Mouse (Mus musculus): ENCODE measurements at regions not wholly inside any gene's neighbourhood (a gene's known extent, or its start where the extent isn't known, plus 50 kb on each side); places are given as distances from the start of the nearest gene placed in this dataset.

DNA sequence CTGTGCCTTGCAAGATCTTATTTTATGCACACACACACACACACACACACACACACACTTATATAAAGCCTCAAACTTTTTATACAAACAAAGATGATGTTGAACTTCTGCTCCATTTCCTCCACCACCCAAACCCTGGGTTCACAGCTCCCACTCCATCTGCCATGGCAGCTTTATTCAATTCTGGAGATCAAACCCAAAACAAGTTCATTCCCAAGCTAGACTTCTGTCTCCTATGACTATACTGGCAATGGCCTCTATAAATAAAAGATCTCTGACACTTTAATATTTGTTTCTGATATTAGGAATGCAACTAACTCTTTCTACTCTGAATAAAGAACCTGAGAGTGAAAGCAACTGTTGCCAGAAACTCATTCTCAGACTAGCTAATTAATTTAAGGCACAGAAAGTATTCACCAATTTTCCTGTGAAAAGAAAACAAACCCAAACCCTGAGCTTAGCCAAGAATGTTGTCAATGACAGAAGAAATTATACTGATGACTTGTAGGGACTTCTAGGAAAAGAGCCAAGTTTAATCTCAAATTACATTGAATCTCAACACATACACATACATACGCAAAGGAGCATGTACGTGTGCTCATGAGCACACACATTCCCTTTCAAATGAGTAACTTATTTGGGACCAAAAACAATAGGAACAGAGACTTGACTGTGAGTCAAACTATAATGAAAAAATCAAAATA, 695.1 kb upstream of the 4930412O13Rik start:
- no peak for DNase-seq

DNA sequence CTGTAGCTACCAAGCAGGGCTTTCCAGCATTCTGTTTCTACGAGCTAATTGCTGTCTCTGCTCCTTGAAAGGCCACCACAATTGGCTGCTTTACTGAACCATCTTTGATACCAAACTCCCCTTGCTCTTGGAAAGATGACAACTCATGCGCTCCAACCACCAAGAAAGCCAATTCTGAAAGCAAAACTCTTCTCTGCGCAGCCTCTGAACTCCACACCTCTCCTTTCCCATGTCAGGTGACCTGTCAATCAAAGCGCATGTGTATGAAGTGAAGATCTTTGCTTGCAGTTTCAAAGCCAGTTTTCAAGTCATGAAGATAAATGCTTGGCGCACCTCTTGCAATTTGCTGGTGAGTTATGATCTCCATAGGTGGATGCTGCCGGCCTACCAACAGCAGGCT, 687.9 kb upstream of the 4930412O13Rik start:
- no peak for DNase-seq

DNA sequence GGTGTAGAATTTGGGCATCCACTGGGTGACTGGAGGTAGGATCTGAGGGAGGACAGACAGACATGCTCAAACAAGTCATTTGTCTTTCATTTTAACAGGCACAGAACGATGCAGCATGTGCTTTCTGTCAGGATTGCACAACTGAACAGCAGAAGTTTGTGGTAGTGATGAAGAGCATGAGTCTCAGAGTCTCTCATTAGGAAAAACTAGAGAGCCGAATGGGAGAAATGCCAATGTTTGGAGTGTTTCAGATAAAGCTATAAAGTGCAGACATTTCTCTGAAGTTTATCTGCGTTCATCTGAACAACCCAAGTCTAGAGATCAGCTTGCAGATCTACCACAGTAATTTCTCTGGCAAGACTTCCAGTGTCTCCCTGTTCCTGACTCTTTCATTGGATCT, 684.0 kb upstream of the 4930412O13Rik start:
- DNase-seq = no peak

DNA sequence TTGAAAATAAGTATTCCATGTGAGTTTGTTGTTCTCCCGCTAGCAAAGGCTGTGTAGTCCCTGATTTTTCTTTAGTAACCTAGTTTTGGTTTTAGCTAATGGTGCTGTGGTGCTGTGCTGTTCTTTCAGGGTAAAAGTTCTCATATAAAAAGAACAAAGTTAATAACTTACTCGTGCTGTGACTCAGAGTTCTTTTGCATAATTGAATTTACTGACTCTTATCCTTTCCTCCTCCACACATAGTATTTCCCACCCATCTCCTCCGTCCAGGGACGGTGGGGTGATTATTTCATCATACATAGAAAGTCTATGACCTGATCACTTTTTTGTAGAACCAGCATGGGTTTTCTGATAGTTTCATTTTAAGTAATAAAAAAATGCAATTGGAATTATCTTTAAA, 673.1 kb upstream of the 4930412O13Rik start:
- DNase-seq = no peak
